Mouse (Mus musculus) stomach, embryonic 16.5 days (tissue): ENCODE data around the gene Pcbp2. TPM values are rescaled to one million over a fixed set of nuclear protein-coding genes. Genes with fewer than 3 reads are reported as not detected.
A peak's percentile ranks its signal among the peaks of the same experiment; 100 is the strongest.

ENCODE experiments used
- ATAC-seq: fragments of 200-750 bp; cut with Nextera tagmentation; 2 replicates; pipeline ENCODE4 v1.8.0; 2017; ENCODE audit warnings: moderate number of reproducible peaks, moderate TSS enrichment; ENCODE audit not compliant: insufficient read depth, low FRiP score
- H3K27ac ChIP-seq: fragments of 300-500 bp; sonication (generic); 2 replicates; pipeline ENCODE4 v1.5.1; 2014; ENCODE audit warnings: low read length
- H3K27me3 ChIP-seq: fragments of 300-500 bp; sonication (generic); 2 replicates; pipeline ENCODE4 v1.6.1; 2014; ENCODE audit warnings: low read length, control low read depth, mixed read lengths; ENCODE audit not compliant: control insufficient read depth, insufficient read depth
- H3K36me3 ChIP-seq: fragments of 300-500 bp; sonication (generic); 2 replicates; pipeline ENCODE4 v1.6.1; 2014; ENCODE audit warnings: low read length; ENCODE audit not compliant: control insufficient read depth, insufficient read depth
- H3K4me1 ChIP-seq: fragments of 300-500 bp; sonication (generic); 2 replicates; pipeline ENCODE4 v1.6.1; 2014; ENCODE audit warnings: low read length, control low read depth, mixed read lengths; ENCODE audit not compliant: control insufficient read depth, insufficient read depth
- H3K4me2 ChIP-seq: fragments of 300-500 bp; sonication (generic); 2 replicates; pipeline ENCODE4 v1.6.1; 2014; ENCODE audit warnings: low read depth, low read length, mixed read lengths
- H3K4me3 ChIP-seq: fragments of 300-500 bp; sonication (generic); replicated peaks from 2 replicates; pipeline ENCODE4 v1.5.1; 2014; ENCODE audit warnings: mild to moderate bottlenecking, low read length
- H3K9ac ChIP-seq: fragments of 300-500 bp; sonication (generic); 2 replicates; pipeline ENCODE4 v1.6.1; 2014; ENCODE audit warnings: low read length
- H3K9me3 ChIP-seq: fragments of 300-500 bp; sonication (generic); replicated peaks from 2 replicates; pipeline ENCODE4 v1.6.1; 2016; ENCODE audit warnings: low read length, control low read depth; ENCODE audit not compliant: control insufficient read depth
- WGBS: fragments of 180-500 bp; shearing (Covaris S2); extraction: QIAGEN DNeasy Blood & Tissue Kit; methylation state at CpG from one replicate; pipeline ENCODE4 v1.1.7; 2014; 5-methylcytosine and 5-hydroxymethylcytosine counted together
- polyA plus RNA-seq: library from polyadenylated mRNA; unstranded; fragments of >200 nt; fragmentation: Nextera tagmentation; extraction: Ambion mirVana; gene quantifications from 2 replicates; pipeline ENCODE4 v1.2.1, GENCODE M21; 2015

The Pcbp2 gene
- polyA plus RNA-seq, 1 experiment from 2014 or later, result 166 TPM

GRCm38 (mm10) chr15:102501084-102501814 lies 30.9 kb downstream of the Pcbp2 start:
- Histone ChIP-seq H3K4me3 (no peak overlapping the region), H3K9me3 (no peaks in the 10 kb centered on the region), H3K36me3 (peaks cover 34% of the 10 kb centered on the region), H3K4me2 (no peak overlapping the region), H3K27me3 (no peaks in the 10 kb centered on the region), H3K4me1 (no peaks in the 10 kb centered on the region), H3K9ac (no peak overlapping the region), H3K27ac (no peak overlapping the region)
- 83% methylated on average over 19 of the region's 19 CpGs for WGBS
- ATAC-seq, result no peak; the same call in 1 of the 2 replicates

GRCm38 (mm10) chr15:102502254-102502840 lies 32.0 kb downstream of the Pcbp2 start:
- no peaks in the 10 kb centered on the region for H3K4me1 ChIP-seq
- H3K27me3 ChIP-seq, result no peaks in the 10 kb centered on the region
- H3K9me3 ChIP-seq, result no peaks in the 10 kb centered on the region
- H3K4me3 ChIP-seq, result no peak overlapping the region
- no peak overlapping the region for H3K27ac ChIP-seq
- ATAC-seq, result 0 out of 2 replicates have a peak, but pooled peaks have one; percentile 20
- H3K36me3 ChIP-seq, result peaks cover 34% of the 10 kb centered on the region
- H3K9ac ChIP-seq, result no peak overlapping the region
- WGBS, result 55% methylated on average over 9 of the region's 9 CpGs
- no peak overlapping the region for H3K4me2 ChIP-seq

GRCm38 (mm10) chr15:102503447-102503846 lies 33.1 kb downstream of the Pcbp2 start, which contains the start of gene Gm10337:
Gene Gm10337 (plus strand): TSS chr15:102503722.
- ATAC-seq, result no peak
- Histone ChIP-seq H3K9ac (no peak within 1 kb of the TSS), H3K4me2 (no peak within 1 kb of the TSS), H3K4me3 (no peak within 1 kb of the TSS), H3K27ac (no peak within 1 kb of the TSS), H3K36me3 (peaks cover 26% of the 10 kb centered on the region), H3K27me3 (no peaks in the 10 kb centered on the region), H3K4me1 (no peaks in the 10 kb centered on the region), H3K9me3 (no peaks in the 10 kb centered on the region)
- WGBS, result 77% methylated on average over 1 of the region's 1 CpGs

- Histone ChIP-seq H3K4me1 (no peaks in the 10 kb centered on the region), H3K9me3 (no peaks in the 10 kb centered on the region), H3K36me3 (peaks cover 26% of the 10 kb centered on the region), H3K4me3 (no peak overlapping the region), H3K27ac (no peak overlapping the region), H3K4me2 (no peak overlapping the region), H3K27me3 (no peaks in the 10 kb centered on the region), H3K9ac (no peak overlapping the region)
- 86% methylated on average over 9 of the region's 9 CpGs for WGBS
- no peak for ATAC-seq
Measured at GRCm38 (mm10) chr15:102503924-102504782, 33.8 kb downstream of the Pcbp2 start.

- H3K9me3 ChIP-seq, result no peaks in the 10 kb centered on the region
- no peak overlapping the region for H3K27ac ChIP-seq
- peaks cover 17% of the 10 kb centered on the region for H3K36me3 ChIP-seq
- H3K4me3 ChIP-seq, result no peak overlapping the region
- no peak overlapping the region for H3K4me2 ChIP-seq
- no peaks in the 10 kb centered on the region for H3K27me3 ChIP-seq
- 62% methylated on average over 12 of the region's 12 CpGs for WGBS
- no peak overlapping the region for H3K9ac ChIP-seq
- H3K4me1 ChIP-seq, result peaks cover 7% of the 10 kb centered on the region; the same call in 1 of the 2 replicates
- ATAC-seq, result no peak
Measured at GRCm38 (mm10) chr15:102505073-102505769, 34.9 kb downstream of the Pcbp2 start.

GRCm38 (mm10) chr15:102505770-102506463 lies 35.6 kb downstream of the Pcbp2 start:
- 76% methylated on average over 9 of the region's 9 CpGs for WGBS

GRCm38 (mm10) chr15:102506464-102506830 lies 36.1 kb downstream of the Pcbp2 start:
- H3K36me3 ChIP-seq, result peaks cover 9% of the 10 kb centered on the region
- peaks cover 15% of the 10 kb centered on the region for H3K4me1 ChIP-seq
- no peak overlapping the region for H3K4me3 ChIP-seq
- no peak overlapping the region for H3K4me2 ChIP-seq
- H3K27ac ChIP-seq, result no peak overlapping the region
- no peak for ATAC-seq
- H3K27me3 ChIP-seq, result no peaks in the 10 kb centered on the region
- WGBS, result 29% methylated on average over 2 of the region's 2 CpGs
- no peak overlapping the region for H3K9ac ChIP-seq
- no peaks in the 10 kb centered on the region for H3K9me3 ChIP-seq

More at GRCm38 (mm10) chr15:102505770-102506463, 35.6 kb downstream of the Pcbp2 start:
- ATAC-seq, result no peak
- no peak overlapping the region for H3K4me2 ChIP-seq
- peaks cover 10% of the 10 kb centered on the region; the same call in 1 of the 2 replicates for H3K4me1 ChIP-seq
- H3K36me3 ChIP-seq, result peaks cover 14% of the 10 kb centered on the region
- no peak overlapping the region for H3K9ac ChIP-seq
- H3K4me3 ChIP-seq, result no peak overlapping the region
- no peak overlapping the region for H3K27ac ChIP-seq
- no peaks in the 10 kb centered on the region for H3K9me3 ChIP-seq
- H3K27me3 ChIP-seq, result no peaks in the 10 kb centered on the region

GRCm38 (mm10) chr15:102506864-102507263 lies 36.5 kb downstream of the Pcbp2 start:
- Histone ChIP-seq H3K9ac (no peak overlapping the region), H3K27ac (no peak overlapping the region), H3K9me3 (no peaks in the 10 kb centered on the region), H3K4me1 (peaks cover 20% of the 10 kb centered on the region), H3K4me3 (no peak overlapping the region), H3K36me3 (peaks cover 5% of the 10 kb centered on the region), H3K27me3 (no peaks in the 10 kb centered on the region), H3K4me2 (no peak overlapping the region)
- no peak for ATAC-seq
- 88% methylated on average over 1 of the region's 1 CpGs for WGBS
